Mouse (Mus musculus) spleen, adult 2 months (tissue): ENCODE results near the gene Gphn.

Experiments used
- CTCF ChIP-seq: fragments of 200-500 bp; IDR thresholded peaks from 2 replicates; pipeline ENCODE4 v1.5.1; 2011; ENCODE audit warnings: mild to moderate bottlenecking, inconsistent platforms; ENCODE audit not compliant: insufficient read depth, insufficient read length, insufficient replicate concordance; ENCODE audit errors: extremely low read depth
- POLR2A ChIP-seq: fragments of 200-500 bp; IDR thresholded peaks from 2 replicates; pipeline ENCODE4 v1.6.1; 2011; ENCODE audit warnings: low read depth, low read length, inconsistent platforms

DNA sequence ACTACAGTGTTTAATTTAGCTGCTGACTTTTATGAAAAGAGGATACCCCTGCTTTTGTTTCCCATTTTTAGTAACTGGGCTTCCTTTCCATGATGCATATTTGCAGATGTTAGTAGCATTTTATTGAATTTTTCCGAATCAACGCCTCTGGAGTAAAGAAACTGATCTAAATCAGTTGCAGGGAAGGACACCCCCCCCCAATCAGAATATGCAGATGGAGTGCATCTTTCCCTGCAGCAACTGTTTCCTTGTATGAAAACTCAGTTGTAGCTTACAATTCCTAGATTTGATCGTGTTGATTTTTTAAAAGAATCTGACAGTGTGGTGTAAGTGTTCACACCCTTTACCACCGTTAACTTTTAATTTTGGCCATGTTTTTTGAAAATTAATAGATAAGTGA lies 2.0 kb downstream of the Gphn start:
- TF ChIP-seq CTCF, result no peak
- TF ChIP-seq POLR2A, result no peak
